Mouse (Mus musculus): ENCODE data around the gene Hsph1.

The Hsph1 gene

GRCm38 (mm10) chr5:149636075-149636920 lies at the start of gene Hsph1:
Gene Hsph1, minus strand, starts transcription at chr5:149636376.
- DNase-seq, result peak; percentile 97 to 99

GRCm38 (mm10) chr5:149680946-149681345 lies 44.8 kb upstream of the Hsph1 start:
- no peak for DNase-seq

GRCm38 (mm10) chr5:149679886-149680285 lies 43.7 kb upstream of the Hsph1 start:
- DNase-seq, result no peak

GRCm38 (mm10) chr5:149679362-149679761 lies 43.2 kb upstream of the Hsph1 start:
- DNase-seq, result no peak

- peak in 1 of 2 experiments; percentile 22 for DNase-seq
Measured at GRCm38 (mm10) chr5:149678990-149679348, 42.8 kb upstream of the Hsph1 start.

- DNase-seq, result peak; percentile 61 to 70
Measured at GRCm38 (mm10) chr5:149678100-149678989, 42.2 kb upstream of the Hsph1 start, which contains the start of gene B3glct. Gene B3glct, plus strand, starts transcription at chr5:149678230.

GRCm38 (mm10) chr5:149677196-149677595 lies 41.0 kb upstream of the Hsph1 start:
- DNase-seq, result no peak

GRCm38 (mm10) chr5:149663417-149663816 lies 27.2 kb upstream of the Hsph1 start:
- DNase-seq, result no peak

DNA sequence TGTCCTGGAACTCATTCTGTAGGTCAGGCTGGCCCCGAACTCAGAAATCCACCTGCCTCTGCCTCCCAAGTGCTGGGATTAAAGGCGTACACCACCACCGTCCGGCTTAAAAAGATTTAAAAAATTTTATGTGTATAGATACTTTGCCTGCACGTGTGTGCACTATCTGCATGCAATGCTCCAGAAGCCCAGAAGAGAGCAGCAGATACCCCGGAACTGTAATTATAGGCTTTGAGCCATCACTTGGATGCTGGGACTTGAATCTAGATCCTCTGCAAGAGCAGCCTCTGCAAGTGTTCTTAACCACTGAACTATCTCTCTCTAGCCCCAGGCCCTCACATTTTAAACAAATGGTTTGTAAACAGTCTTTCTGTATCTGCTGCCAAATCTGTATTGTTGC lies 26.8 kb upstream of the Hsph1 start:
- DNase-seq, result no peak

DNA sequence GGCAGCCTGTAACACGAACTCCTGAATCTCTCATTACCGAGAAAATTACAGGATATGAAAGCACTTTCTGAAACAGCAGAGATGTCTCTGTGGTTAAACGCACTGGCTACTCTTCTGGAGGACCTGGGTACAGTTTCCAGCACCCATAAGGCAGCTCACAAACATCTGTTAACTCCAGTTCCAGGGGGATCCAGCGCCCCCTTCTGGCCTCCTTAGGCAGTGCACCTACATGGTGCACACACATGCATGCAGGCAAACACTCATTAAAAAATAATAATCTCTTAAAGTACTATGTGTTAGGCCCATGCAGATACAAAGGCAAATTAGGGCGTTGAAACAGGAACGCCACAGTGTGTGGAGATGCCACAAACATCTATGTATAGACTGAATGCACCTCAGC lies 25.3 kb upstream of the Hsph1 start:
- no peak for DNase-seq

GRCm38 (mm10) chr5:149659414-149659780 lies 23.2 kb upstream of the Hsph1 start:
- no peak for DNase-seq

GRCm38 (mm10) chr5:149658741-149659413 lies 22.7 kb upstream of the Hsph1 start:
- no peak for DNase-seq

- DNase-seq, result no peak
Measured at GRCm38 (mm10) chr5:149658022-149658421, 21.8 kb upstream of the Hsph1 start.

DNA sequence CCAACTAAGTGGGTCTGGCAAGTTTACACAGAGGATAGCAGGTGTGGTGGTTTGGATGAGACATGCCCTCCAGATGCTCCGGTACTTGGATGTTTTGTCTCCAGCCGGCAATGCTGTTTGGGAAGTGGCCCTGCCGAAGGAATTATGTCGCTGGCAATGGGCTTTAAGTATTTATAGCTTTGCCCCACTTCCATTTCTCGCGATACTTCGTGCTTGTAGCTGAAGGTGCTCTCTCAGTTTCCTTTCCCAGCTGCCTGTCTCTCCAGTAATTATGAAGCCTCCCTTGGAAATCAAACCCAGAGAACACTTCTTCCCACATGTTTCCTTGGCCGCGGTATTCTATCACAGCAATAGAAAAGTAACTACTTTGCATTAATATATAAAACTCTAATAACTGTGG lies 19.5 kb upstream of the Hsph1 start:
- DNase-seq, result no peak

GRCm38 (mm10) chr5:149650179-149650553 lies 14.0 kb upstream of the Hsph1 start:
- no peak for DNase-seq

- DNase-seq, result no peak
Measured at GRCm38 (mm10) chr5:149649499-149650178, 13.5 kb upstream of the Hsph1 start.

DNA sequence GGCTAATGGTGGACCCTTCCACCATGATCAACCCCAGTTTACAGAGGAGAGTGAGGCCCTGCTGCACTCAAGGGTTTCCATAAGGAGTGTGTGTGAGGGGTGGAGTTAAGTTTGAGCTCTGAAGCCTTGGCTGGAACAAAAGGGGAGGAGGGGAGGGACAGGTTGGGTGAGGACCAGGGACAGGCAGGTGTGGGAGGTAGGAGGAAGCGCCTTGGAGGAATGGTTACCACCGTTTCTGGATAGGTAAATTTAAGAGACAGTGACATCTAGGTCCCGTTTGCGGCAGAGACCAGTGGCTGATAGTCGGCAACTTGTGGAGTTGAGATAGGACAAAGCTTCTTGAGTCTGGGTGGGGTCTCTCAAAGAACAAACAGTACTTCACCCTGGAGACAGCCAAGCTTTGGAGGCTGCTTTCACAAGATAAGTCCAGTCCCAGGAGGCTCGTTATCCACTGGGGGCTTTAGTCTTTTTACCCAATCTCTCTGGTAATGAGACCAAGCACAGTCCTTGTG lies 12.8 kb upstream of the Hsph1 start:
- DNase-seq, result no peak

- no peak for DNase-seq
Measured at GRCm38 (mm10) chr5:149648196-149648595, 12.0 kb upstream of the Hsph1 start.

- DNase-seq, result no peak
Measured at GRCm38 (mm10) chr5:149647367-149648115, 11.4 kb upstream of the Hsph1 start.

DNA sequence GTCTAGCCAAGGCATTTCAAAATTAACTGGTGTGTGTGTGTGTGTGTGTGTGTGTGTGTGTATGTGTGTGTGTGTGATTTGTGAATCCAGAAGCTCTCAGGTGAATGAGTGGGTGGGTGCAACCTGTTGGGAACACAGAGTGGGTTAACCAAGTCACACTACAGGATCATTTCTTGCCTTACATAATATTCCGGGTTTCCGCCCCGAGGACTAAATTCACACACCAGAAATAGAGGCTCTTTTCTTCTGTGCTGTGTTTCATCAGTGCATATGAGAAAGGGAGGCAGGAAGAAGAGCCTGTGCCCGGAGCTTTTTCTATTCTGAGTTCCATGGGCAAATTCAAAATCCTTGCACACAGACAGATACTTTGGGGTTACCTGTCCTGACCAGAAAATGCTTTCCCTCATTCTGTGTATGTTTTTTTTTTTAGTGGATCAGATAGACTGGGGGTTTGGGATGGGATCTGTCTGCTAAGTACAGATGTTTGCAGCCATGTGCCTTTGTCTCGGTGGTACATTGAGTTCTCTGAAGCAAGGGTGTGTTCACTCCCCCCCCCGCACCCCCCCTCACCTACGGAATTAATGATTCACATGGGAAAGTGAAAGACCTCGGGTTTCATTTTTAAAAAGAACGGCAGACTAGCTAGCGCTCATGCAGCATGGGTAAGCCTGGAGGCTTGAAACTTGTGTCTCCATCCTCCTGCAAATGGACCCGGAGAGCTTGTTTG lies 6.8 kb upstream of the Hsph1 start:
- no peak for DNase-seq

- no peak for DNase-seq
Measured at GRCm38 (mm10) chr5:149642366-149642765, 6.2 kb upstream of the Hsph1 start.
